28 mouse cellular contexts compared by ENCODE assay signal in the genomic region with DNA sequence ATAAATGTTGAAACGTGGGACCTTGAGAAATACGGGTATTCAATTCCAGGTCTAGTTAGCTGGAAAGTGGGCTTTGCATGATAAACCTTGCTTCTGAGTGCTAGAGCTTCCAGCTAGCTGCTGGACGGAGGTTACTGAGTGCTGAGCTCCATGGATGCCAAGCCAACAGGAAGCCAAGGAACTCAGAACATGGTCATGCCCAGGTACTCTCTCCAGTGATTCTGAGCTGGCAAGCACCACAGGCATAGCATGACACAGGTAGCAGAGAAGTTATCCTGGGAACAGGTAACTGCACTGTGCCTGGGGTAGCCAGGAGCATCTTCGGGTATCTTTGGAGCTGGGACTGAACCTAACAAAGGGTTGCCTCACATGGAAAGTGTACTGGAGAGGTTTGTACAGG.
"Had no signal": no experiment of that assay in that cellular context is flagged by ENCODE, and none has a peak within 500 bp of the region (broad histone marks: within the 10 kb centered on the region; RNA-seq: fewer than 3 reads in every experiment).

No protein-coding gene starts in this region.

- H3K9me3 ChIP-seq: embryonic facial prominence, embryonic 10.5 days; embryonic facial prominence, embryonic 12.5 days; embryonic facial prominence, embryonic 13.5 days; embryonic facial prominence, embryonic 15.5 days; forebrain, embryonic 10.5 days; forebrain, embryonic 12.5 days; forebrain, embryonic 13.5 days; forebrain, embryonic 15.5 days had no signal

- H3K4me2 ChIP-seq: embryonic facial prominence, embryonic 12.5 days; embryonic facial prominence, embryonic 13.5 days; embryonic facial prominence, embryonic 15.5 days; forebrain, embryonic 12.5 days; forebrain, embryonic 13.5 days; forebrain, embryonic 15.5 days had no signal

- H3K4me3 ChIP-seq: embryonic facial prominence, embryonic 10.5 days; embryonic facial prominence, embryonic 12.5 days; embryonic facial prominence, embryonic 13.5 days; embryonic facial prominence, embryonic 15.5 days; erythroblast, embryonic 14.5 days; forebrain, embryonic 10.5 days; forebrain, embryonic 12.5 days; forebrain, embryonic 13.5 days; forebrain, embryonic 15.5 days; gastrocnemius, adult 2 months; heart, adult 2 months had no signal

- H3K27ac ChIP-seq: embryonic facial prominence, embryonic 10.5 days; embryonic facial prominence, embryonic 12.5 days; embryonic facial prominence, embryonic 13.5 days; embryonic facial prominence, embryonic 15.5 days; forebrain, embryonic 10.5 days; forebrain, embryonic 12.5 days; forebrain, embryonic 13.5 days; forebrain, embryonic 15.5 days; gastrocnemius, adult 2 months; heart, adult 2 months had no signal

- H3K27me3 ChIP-seq: embryonic facial prominence, embryonic 12.5 days; embryonic facial prominence, embryonic 13.5 days; embryonic facial prominence, embryonic 15.5 days; forebrain, embryonic 12.5 days; forebrain, embryonic 13.5 days; forebrain, embryonic 15.5 days had no signal

- H3K4me1 ChIP-seq: embryonic facial prominence, embryonic 10.5 days; embryonic facial prominence, embryonic 12.5 days; embryonic facial prominence, embryonic 15.5 days; forebrain, embryonic 10.5 days; forebrain, embryonic 12.5 days; forebrain, embryonic 13.5 days; forebrain, embryonic 15.5 days had no signal

- H3K36me3 ChIP-seq: embryonic facial prominence, embryonic 10.5 days; embryonic facial prominence, embryonic 12.5 days; embryonic facial prominence, embryonic 13.5 days; embryonic facial prominence, embryonic 15.5 days; forebrain, embryonic 10.5 days; forebrain, embryonic 12.5 days; forebrain, embryonic 15.5 days had no signal

- ATAC-seq: forebrain, embryonic 13.5 days; forebrain, embryonic 14.5 days; forebrain, embryonic 15.5 days; forebrain, embryonic 16.5 days; forebrain, postnatal 0 days had no signal

- H3K9ac ChIP-seq: embryonic facial prominence, embryonic 12.5 days; embryonic facial prominence, embryonic 13.5 days; embryonic facial prominence, embryonic 15.5 days; forebrain, embryonic 12.5 days; forebrain, embryonic 13.5 days; forebrain, embryonic 15.5 days; forebrain, postnatal 0 days had no signal

- DNase-seq: cerebellum, adult 2 months; cerebellum, adult 8-10 months; cerebellum, adult 9-10 months; cerebellum, adult 9-11 months; cerebellum, postnatal 10 days; cerebellum, postnatal 14 days; cerebellum, postnatal 25 days; cerebellum, postnatal 36 days; embryo, embryonic 11 days; forebrain, postnatal 0 days; gastrocnemius, adult 2 months; gastrocnemius, postnatal 10 days; gastrocnemius, postnatal 14 days; gastrocnemius, postnatal 25 days; gastrocnemius, postnatal 36 days; heart, adult 18-20 months; heart, adult 2 months had no signal
